In the genomic region with DNA sequence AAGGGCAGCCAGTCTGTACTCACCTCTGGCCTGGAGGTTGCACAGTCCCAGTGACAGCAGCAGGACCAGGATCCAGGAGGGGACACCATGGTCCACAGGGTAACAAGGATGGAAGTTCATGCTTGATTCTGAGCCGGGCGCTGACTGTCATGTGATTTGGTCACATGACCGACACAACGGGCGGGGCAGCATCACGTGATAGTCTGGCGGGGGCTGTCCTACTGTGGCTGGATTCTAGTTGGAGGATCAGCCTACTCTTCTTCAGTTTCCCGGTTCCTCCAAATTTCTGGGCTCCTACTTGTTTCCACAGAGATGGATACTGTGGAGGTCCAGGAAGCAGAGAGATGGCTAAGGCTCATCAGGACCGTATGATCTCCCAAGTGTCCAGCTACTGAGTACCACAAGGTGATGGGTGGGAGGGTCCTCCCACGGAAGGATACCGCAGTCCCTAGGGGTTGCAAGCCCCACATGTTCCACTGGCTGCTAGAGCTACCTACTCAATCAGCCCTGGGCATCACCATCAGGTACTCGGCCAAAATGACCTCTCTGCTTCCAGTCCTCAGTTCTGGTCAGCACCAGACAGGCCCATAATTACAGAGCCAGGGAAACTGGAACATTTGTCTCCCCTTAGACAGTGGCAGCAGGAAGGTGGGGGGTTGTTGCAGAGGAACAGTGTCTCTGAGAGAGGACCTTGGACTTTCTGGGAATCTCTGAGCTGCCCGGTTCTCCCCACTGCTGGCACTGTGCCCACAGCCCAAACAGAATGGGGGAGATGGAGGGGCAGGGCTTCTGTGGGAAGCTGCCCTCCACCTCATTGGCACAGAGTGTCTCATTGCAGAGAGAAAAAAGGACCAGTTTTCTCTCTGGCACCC, we compare ENCODE assay signal across 8 mouse cellular contexts. TPM values are rescaled to one million over a fixed set of nuclear protein-coding genes. Genes with fewer than 3 reads are reported as not detected.
A peak's percentile ranks its signal among the peaks of the same experiment; 100 is the strongest.
DNase-seq lines count a peak whose midpoint lies in the region; ATAC-seq and TF ChIP-seq lines count a peak whose summit lies in the region.

A gene (minus strand): TSS at position 152 of the 872 bp plus-strand sequence.

- peak within 1 kb of the TSS; percentile 87 for H3K4me2 ChIP-seq in embryonic facial prominence, embryonic 15.5 days (replicated peaks)
- H3K4me2 ChIP-seq in limb, embryonic 13.5 days (replicated peaks) = peak within 1 kb of the TSS; percentile 77
- peak within 1 kb of the TSS; percentile 74 for H3K4me2 ChIP-seq in midbrain, embryonic 15.5 days

- WGBS in embryonic facial prominence, embryonic 15.5 days = 3% methylated on average over 13 of the region's 13 CpGs
- WGBS in limb, embryonic 13.5 days = 5% methylated on average over 13 of the region's 13 CpGs
- 7% methylated on average over 13 of the region's 13 CpGs for WGBS in midbrain, embryonic 15.5 days

- H3K4me3 ChIP-seq in bone marrow macrophage, adult 2 months (ENCODE audit: insufficient read depth, low read length) = peak within 1 kb of the TSS; percentile 78
- peak within 1 kb of the TSS; percentile 60 for H3K4me3 ChIP-seq in embryonic facial prominence, embryonic 15.5 days (replicated peaks)
- peak within 1 kb of the TSS; percentile 61 for H3K4me3 ChIP-seq in limb, embryonic 13.5 days
- peak within 1 kb of the TSS; percentile 50 for H3K4me3 ChIP-seq in midbrain, embryonic 15.5 days

- H3K27me3 ChIP-seq in embryonic facial prominence, embryonic 15.5 days = no peaks in the 10 kb centered on the region
- H3K27me3 ChIP-seq in limb, embryonic 13.5 days = no peaks in the 10 kb centered on the region
- H3K27me3 ChIP-seq in midbrain, embryonic 15.5 days (replicated peaks) = no peaks in the 10 kb centered on the region

- peaks cover 20% of the 10 kb centered on the region for H3K4me1 ChIP-seq in bone marrow macrophage, adult 2 months (ENCODE audit: control insufficient read depth, insufficient read depth, low read length)
- peaks cover 19% of the 10 kb centered on the region for H3K4me1 ChIP-seq in embryonic facial prominence, embryonic 15.5 days
- H3K4me1 ChIP-seq in limb, embryonic 13.5 days = peaks cover 21% of the 10 kb centered on the region
- peaks cover 25% of the 10 kb centered on the region for H3K4me1 ChIP-seq in midbrain, embryonic 15.5 days

- H3K9ac ChIP-seq in embryonic facial prominence, embryonic 15.5 days = peak within 1 kb of the TSS; percentile 54
- H3K9ac ChIP-seq in limb, embryonic 13.5 days = peak within 1 kb of the TSS; percentile 71
- H3K9ac ChIP-seq in midbrain, embryonic 15.5 days = peak within 1 kb of the TSS; percentile 40

- H3K36me3 ChIP-seq in embryonic facial prominence, embryonic 15.5 days = peaks cover 24% of the 10 kb centered on the region
- H3K36me3 ChIP-seq in limb, embryonic 13.5 days = peaks cover 18% of the 10 kb centered on the region
- H3K36me3 ChIP-seq in midbrain, embryonic 15.5 days (replicated peaks) = peaks cover 4% of the 10 kb centered on the region

- TF ChIP-seq POLR2A in bone marrow macrophage, adult 2 months (IDR thresholded peaks at IDR 0.05; ENCODE audit: borderline replicate concordance, low read depth, low read length) = peak; percentile 49; the same call in 1 of the 2 replicates

- DNase-seq in B cell, adult 2 months = peak; percentile 84 to 87
- peak; percentile 81 for DNase-seq in heart, adult 8-10 months (ENCODE audit: low spot score)
- DNase-seq in kidney, adult 9 months = peak; percentile 86
- peak; percentile 68 to 76 for DNase-seq in spleen, adult 18-20 months

- ATAC-seq in embryonic facial prominence, embryonic 15.5 days (ENCODE audit: insufficient number of reproducible peaks, low FRiP score, low TSS enrichment, low read depth) = peak; percentile 53
- ATAC-seq in limb, embryonic 13.5 days (ENCODE audit: low FRiP score, low read depth) = peak; percentile 89
- ATAC-seq in midbrain, embryonic 15.5 days (replicated peaks) = peak; percentile 79

- H3K9me3 ChIP-seq in embryonic facial prominence, embryonic 15.5 days (replicated peaks) = no peaks in the 10 kb centered on the region
- H3K9me3 ChIP-seq in limb, embryonic 13.5 days = no peaks in the 10 kb centered on the region
- H3K9me3 ChIP-seq in midbrain, embryonic 15.5 days = no peaks in the 10 kb centered on the region

- H3K27ac ChIP-seq in bone marrow macrophage, adult 2 months (ENCODE audit: insufficient read depth, low read depth, low read length) = peak within 1 kb of the TSS; percentile 64
- H3K27ac ChIP-seq in embryonic facial prominence, embryonic 15.5 days (replicated peaks) = no peak within 1 kb of the TSS
- H3K27ac ChIP-seq in limb, embryonic 13.5 days = no peak within 1 kb of the TSS
- no peak within 1 kb of the TSS for H3K27ac ChIP-seq in midbrain, embryonic 15.5 days

- TF ChIP-seq CTCF in bone marrow macrophage, adult 2 months (IDR thresholded peaks at IDR 0.05; ENCODE audit: low read depth, low read length) = 0 out of 2 replicates have a peak, but pooled peaks have one; percentile 11

RNA-seq across cellular contexts. Expression of the gene that starts here (rescaled TPM):
- 93.4 and 99.0 TPM in 2 replicates for polyA plus RNA-seq in bone marrow macrophage, adult 2 months (2012; ENCODE audit: insufficient read depth, insufficient read length, missing spikeins)
- 24.6 and 25.5 TPM in 2 replicates for polyA plus RNA-seq in embryonic facial prominence, embryonic 15.5 days (2015; fragmentation: Nextera tagmentation; extraction: Ambion mirVana)
- total RNA-seq in heart, adult 8-10 months (2022) = 1 to 10 TPM; 3.8 to 5.2 (median 5.1) TPM
- 21.3 and 24.7 TPM in 2 replicates for polyA plus RNA-seq in limb, embryonic 13.5 days (2015; fragmentation: Nextera tagmentation; extraction: Ambion mirVana)
- polyA plus RNA-seq in midbrain, embryonic 15.5 days (2015; fragmentation: Nextera tagmentation; extraction: Ambion mirVana) = 23.8 and 25.8 TPM in 2 replicates
